Mouse (Mus musculus): ENCODE measurements around the gene Ptprk. TPM values are rescaled to one million over a fixed set of nuclear protein-coding genes. Genes with fewer than 3 reads are reported as not detected.

The Ptprk gene
- polyA plus RNA-seq, 2 experiments from 2014 or later: 0.81 TPM; not detected in 1

DNA sequence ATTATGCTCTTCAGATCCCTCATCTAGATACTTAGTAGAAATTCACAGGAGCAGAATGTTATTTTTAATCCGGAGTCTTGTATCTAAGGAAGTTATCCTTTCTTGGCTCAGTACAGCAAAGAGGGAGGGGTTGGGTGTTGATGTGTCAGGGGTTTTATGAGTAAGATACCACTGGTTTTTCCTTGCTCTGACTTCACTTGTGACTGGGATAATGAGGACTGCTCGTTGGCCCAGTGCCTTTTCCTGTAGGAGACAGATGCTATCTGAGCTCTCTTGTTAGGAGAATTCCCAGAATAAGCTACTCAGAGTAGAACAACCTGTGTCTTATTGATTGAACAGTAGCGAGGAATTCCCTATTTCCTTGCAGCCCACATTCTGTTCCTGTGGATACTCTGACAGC is 39.3 kb downstream of the Ptprk start:
- no peak for ATAC-seq

DNA sequence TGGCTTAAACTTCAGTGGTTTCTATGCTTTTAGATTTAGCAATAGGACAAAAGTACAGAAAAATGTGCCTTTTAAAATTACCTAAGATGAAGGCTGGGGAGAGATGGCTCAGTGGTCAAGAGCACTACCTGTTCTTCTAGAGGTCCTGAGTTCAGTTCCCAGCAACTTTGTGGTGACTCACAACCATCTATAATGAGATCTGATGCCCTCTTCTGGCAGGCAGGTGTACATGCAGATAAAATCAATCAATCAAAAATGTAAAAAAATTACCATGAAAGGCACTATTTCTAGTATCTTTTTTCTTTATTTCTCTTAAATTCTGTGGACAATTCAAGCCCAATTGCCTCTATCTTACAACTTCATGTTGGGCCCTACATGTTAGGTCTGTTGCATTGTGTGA is 42.4 kb downstream of the Ptprk start:
- no peak for ATAC-seq

DNA sequence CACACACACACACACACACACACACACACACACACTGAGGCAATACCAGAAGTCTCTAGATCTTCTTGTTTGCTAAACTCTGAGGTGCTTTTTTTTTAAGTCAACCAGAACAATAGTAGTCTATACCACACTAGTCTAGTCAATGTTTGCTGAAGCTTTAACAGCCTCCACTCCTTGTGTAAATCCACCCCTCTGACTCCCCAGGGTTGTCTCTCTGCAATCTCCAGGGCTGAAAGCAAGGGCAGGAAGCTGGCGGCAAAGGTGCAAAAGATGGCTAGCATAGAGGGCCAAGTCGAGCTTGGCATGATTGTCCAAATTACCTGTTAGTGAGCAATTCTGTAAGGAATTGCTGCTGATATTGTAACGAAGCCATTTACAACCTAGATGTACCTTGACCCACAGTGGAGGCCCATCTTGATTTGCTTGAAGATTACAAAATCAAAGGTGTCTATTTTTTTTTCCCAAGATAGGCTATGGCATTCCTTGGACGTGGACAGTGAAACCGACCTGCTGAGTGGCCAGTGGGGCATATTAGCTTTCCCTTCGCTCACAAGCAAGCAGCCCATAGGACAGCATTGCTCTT is 44.3 kb downstream of the Ptprk start:
- no peak for ATAC-seq

DNA sequence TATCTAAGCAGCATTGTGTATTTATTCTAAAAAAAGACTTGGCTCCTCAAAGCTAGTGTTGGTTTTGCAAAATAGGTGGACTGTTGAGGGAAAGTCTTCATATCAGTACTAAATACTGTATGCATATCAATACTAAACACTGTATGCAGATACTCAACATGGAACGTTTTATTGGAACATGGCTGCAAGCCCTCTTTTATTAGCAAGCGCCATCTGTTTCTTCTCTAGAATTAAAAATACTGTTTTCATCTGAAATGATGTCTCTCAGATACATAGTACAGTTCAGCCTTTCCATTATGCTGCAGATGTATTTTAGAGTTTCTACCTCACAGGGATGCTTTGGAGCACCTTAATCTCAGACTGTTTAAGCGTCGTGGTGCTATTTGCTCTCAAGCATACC is 49.3 kb downstream of the Ptprk start:
- no peak for ATAC-seq

DNA sequence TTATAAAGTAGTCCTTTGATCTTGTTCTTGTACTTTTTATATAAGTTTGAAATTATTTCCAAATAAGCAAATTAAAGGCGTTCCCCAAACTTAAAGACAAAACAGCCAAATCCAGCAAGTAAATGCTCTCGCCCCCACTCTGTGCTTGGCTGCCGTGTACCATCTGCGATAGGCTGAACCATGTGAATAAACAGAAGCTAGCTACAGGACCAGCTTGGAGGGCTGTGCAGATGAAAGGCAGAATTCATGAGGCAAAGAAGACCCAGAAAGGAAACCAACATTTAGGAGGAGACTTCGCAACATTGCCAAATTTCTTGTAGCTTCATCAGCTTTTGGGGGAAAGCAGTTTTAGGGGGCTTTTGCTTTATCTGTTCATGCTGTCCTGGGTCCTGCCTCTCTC is 53.4 kb downstream of the Ptprk start:
- no peak for ATAC-seq

GRCm38 (mm10) chr10:28128450-28128849 is 53.8 kb downstream of the Ptprk start:
- ATAC-seq: no peak

DNA sequence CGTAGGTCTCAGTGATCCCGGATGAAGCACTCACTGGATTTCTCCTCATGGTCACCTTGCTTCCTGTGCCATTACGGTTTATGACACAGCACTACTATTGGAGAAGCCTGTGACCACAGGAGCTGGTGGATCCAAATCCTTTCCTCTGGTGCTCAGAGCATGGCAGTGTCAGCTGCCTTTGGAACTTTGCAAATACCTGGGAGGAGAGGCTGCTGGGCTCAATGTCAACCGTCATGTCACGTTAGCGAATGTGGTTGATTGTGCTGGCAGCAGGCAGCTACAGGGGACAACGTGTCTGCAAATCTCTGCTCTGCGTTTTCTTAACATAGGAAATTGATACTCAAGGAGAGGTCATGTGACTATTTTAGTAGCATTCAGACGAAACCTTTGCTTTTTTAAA is 55.8 kb downstream of the Ptprk start:
- ATAC-seq: no peak

GRCm38 (mm10) chr10:28133770-28134169 is 59.1 kb downstream of the Ptprk start:
- ATAC-seq: no peak

- ATAC-seq: no peak
Observed at GRCm38 (mm10) chr10:28138399-28138798, 63.8 kb downstream of the Ptprk start.

GRCm38 (mm10) chr10:28144459-28144858 is 69.8 kb downstream of the Ptprk start:
- no peak for ATAC-seq

GRCm38 (mm10) chr10:28145326-28145725 is 70.7 kb downstream of the Ptprk start:
- no peak for ATAC-seq

GRCm38 (mm10) chr10:28155688-28156685 is 81.4 kb downstream of the Ptprk start:
- ATAC-seq: no peak

- no peak for ATAC-seq
Observed at GRCm38 (mm10) chr10:28159716-28160115, 85.1 kb downstream of the Ptprk start.

DNA sequence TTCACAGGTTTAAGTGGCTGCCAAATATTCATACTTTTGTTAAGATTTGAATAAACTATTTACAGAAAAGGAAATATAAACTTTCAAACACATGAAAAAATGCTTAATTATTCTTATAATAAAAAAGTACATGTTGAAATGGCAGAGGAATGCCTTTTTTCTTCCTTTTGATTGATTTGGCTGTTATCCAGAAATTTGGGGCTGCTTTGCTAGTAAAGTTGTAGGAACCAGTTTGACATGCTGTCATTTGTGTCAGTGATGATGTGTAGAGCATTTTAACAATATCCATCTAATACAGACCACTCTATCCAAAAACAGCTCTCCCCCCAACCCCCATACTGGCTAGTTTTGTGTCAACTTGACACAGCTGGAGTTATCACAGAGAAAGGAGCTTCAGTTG is 86.7 kb downstream of the Ptprk start:
- ATAC-seq: no peak

DNA sequence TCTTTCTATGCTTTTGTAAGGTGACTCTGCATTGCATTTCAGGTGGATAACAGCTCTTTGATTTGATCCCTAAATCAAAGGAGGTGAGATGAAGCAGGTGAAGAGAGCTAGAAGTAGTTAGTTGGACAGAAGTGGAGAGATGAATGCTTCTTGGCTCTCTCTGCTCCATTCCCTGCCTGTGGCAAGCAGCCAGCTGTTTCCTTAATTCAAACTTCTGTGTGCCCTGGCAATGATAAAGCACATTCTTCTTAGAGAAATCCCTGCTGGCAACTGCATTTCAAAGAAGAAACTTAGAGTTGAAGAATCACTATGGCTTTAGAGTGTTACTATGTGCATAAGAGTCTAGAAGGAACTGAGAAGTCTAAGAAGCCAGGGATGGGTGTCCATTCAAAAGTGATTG is 89.6 kb downstream of the Ptprk start:
- no peak for ATAC-seq

GRCm38 (mm10) chr10:28164746-28165145 is 90.1 kb downstream of the Ptprk start:
- ATAC-seq: no peak

DNA sequence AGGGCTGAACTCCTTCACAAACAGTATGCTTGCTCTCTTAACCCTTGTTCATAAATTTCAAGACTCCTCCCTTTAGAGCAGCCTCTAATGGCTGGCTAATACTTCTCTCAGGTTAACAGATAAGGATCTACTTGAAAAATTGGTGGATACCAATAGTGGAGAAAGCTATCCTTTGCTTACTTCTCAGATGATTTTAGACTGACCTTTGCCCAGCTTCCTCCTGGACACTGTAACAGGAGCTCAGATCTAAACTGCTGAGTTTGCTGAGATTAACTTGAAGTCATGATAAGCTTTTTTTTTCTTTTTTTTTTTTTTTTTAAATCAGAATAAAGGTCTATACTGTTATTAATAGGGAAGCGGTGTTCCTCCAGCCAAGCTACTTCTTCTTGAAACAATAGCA is 92.0 kb downstream of the Ptprk start:
- no peak for ATAC-seq

- no peak for ATAC-seq
Observed at GRCm38 (mm10) chr10:28167097-28167496, 92.5 kb downstream of the Ptprk start.

DNA sequence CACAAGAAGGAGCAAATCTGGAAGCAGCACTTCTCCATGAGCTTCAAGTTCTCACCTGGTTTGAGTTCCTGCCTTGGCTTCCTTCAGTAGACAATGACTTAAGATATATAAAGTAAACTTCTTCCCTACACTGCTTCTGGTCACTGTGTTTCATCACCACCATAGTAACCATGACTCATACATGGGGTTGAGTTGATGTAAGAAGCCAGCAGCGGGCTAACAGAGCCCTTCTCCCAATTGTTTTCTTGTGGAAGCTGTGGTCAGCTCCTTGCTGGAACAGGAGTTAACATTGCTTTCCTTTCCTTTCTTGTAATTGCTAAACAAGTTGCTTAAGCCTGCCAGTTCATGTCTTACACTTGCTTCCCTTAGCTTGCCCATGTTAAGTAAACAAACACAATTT is 96.6 kb downstream of the Ptprk start:
- ATAC-seq: no peak

- ATAC-seq: no peak
Observed at GRCm38 (mm10) chr10:28178876-28179275, 104.3 kb downstream of the Ptprk start.

DNA sequence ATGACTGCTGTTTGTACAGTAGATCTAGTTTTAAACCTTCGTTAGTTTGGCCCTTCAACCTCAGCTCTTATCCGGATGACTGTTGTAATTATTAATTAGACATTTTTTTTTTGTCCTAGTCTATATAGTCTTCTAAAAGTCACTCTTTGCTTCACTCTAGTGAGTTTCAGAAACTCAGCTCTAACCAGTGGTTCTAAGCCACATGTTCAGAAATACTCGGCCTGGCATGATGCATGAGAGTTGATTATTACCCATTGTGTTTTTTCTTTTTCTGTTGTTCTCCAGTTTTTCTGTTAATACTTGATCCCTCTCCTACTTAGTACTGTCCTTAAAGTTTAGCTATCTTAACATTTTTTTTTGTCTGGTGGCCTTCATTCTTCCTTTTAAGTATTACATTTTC is 107.5 kb downstream of the Ptprk start:
- ATAC-seq: no peak

DNA sequence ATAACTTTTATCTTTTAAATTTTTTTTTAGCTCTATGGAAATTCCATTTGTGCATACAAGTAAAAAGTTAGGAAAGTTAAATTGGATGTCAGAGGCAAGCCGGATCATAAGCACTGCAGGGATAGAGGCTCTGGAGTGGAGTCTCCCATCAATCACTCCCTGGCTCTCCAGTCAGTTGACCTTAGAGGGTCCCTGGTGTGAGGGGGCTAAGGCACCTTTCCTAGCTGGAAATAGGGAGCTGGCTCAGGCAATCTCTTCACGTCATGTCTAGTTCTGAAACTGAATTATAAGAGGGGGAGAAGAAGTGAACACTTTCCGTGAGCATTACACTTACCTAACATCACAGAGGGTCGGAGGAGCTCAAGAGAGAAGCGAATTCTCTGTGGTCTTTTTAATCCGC is 110.1 kb downstream of the Ptprk start:
- no peak for ATAC-seq

DNA sequence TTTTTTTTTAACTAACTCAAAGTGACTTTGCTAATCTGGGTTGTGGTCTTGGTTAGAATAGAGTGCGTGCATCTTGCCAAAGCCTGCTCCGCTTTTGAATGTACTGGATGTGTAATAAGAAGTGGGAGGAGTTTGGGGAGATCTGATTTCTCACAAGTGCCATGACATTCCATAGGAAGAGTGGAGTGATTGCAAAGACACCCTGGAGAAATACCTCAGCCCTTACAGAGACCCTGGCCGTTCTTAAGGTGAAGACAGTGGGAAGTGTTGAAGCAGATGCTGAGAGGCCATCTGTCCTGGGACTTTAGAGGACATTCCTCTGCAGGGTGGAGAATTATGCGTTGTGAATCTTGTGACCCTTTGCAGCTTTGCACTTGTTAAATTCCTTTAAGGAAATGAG is 110.7 kb downstream of the Ptprk start:
- ATAC-seq: no peak
